Mouse (Mus musculus) heart, embryonic 13.5 days (tissue): ENCODE measurements at regions not wholly inside any gene's neighbourhood (a gene's known extent, or its start where the extent isn't known, plus 50 kb on each side); places are given as distances from the start of the nearest gene placed in this dataset.

Source experiments
- ATAC-seq: fragments of 200-750 bp; cut with Nextera tagmentation; 2 replicates; pipeline ENCODE4 v1.8.0; 2017; ENCODE audit warnings: moderate TSS enrichment; ENCODE audit not compliant: insufficient number of reproducible peaks, low FRiP score, low TSS enrichment; ENCODE audit errors: extremely low read depth
- H3K27ac ChIP-seq: fragments of 300-500 bp; sonication (generic); replicated peaks from 2 replicates; pipeline ENCODE4 v1.5.1; 2015; ENCODE audit warnings: moderate library complexity, mild to moderate bottlenecking, inconsistent platforms
- H3K27me3 ChIP-seq: fragments of 300-500 bp; sonication (generic); replicated peaks from 2 replicates; pipeline ENCODE4 v1.6.1; 2015; ENCODE audit warnings: mild to moderate bottlenecking, inconsistent platforms
- H3K36me3 ChIP-seq: fragments of 300-500 bp; sonication (generic); 2 replicates; pipeline ENCODE4 v1.6.1; 2015; ENCODE audit warnings: mild to moderate bottlenecking, inconsistent platforms
- H3K4me1 ChIP-seq: fragments of 300-500 bp; sonication (generic); 2 replicates; pipeline ENCODE4 v1.6.1; 2015; ENCODE audit warnings: inconsistent platforms
- H3K4me2 ChIP-seq: fragments of 300-500 bp; sonication (generic); 2 replicates; pipeline ENCODE4 v1.6.1; 2015; ENCODE audit warnings: inconsistent platforms, mild to moderate bottlenecking, moderate library complexity
- H3K4me3 ChIP-seq: fragments of 300-500 bp; sonication (generic); 2 replicates; pipeline ENCODE4 v1.5.1; 2015; ENCODE audit warnings: moderate library complexity, mild to moderate bottlenecking, inconsistent platforms
- H3K9ac ChIP-seq: fragments of 300-500 bp; sonication (generic); 2 replicates; pipeline ENCODE4 v1.6.1; 2015; ENCODE audit warnings: inconsistent platforms, mild to moderate bottlenecking, moderate library complexity
- H3K9me3 ChIP-seq: fragments of 300-500 bp; sonication (generic); 2 replicates; pipeline ENCODE4 v1.6.1; 2016; ENCODE audit warnings: inconsistent platforms
- WGBS: fragments of 180-500 bp; shearing (Covaris S2); methylation state at CpG from one replicate; pipeline ENCODE4 v1.1.7; 2015; ENCODE audit warnings: mixed read lengths; 5-methylcytosine and 5-hydroxymethylcytosine counted together

DNA sequence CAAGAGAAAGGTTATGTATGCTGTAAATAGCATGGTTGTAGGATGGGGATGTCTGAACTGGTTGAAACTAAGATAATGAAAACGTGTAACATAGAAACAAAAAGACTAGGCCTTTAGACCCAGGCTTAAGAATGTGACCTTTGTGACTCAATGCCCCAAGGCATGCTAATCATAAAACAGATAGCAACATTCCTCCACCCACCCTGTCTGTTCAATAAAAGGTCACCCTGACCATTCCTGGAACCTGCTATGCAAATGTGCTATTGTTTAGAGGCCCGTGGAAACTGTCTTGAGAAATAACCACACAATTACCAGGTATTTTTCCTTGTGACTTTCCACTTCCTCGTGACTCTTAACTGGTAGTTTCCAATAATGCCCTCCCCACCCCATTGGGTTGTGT lies 288.3 kb upstream of the Alcam start:
- Histone ChIP-seq H3K4me2 (no peak overlapping the region), H3K4me3 (no peak overlapping the region), H3K4me1 (peaks cover 16% of the 10 kb centered on the region), H3K36me3 (no peaks in the 10 kb centered on the region), H3K9ac (no peak overlapping the region), H3K27me3 (no peaks in the 10 kb centered on the region), H3K9me3 (no peaks in the 10 kb centered on the region), H3K27ac (no peak overlapping the region)
- ATAC-seq: no peak
- WGBS: 68% methylated on average over 3 of the region's 3 CpGs

DNA sequence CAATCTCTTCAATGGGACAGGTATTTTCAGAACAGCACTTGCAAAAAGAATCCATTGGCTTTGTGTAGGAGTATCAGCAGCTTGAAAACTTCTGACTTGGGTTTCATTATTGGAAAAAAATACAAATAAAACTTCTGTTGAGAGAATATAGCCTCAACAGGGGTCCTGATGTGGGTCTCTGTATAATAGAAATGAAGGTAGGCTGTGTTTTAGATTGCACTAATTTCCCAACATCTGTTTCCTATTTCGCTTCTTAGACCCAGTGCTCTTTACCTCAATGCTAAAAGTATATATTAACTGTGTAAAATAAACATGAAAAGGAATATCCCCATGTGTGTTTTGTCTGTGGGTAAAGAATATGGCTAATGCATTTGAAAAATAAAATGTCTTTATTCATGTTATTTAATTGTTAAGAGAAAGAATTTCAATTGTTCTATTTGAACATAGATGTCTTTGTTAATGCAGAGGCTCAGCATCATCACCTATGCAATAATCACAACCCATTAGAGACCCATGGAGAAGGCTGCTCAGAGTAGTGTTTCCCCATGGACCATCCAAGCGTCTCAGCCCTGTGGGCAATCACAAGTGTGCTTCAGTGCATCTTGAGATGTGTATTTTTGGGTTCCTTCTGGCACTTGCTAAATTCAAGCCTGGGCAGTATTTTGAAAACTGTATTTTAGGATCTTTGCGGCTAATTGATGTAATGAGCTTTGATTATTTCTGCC lies 272.4 kb upstream of the Alcam start:
- ATAC-seq: no peak
- Histone ChIP-seq H3K4me2 (no peak overlapping the region), H3K9me3 (no peaks in the 10 kb centered on the region), H3K4me3 (no peak overlapping the region), H3K27me3 (no peaks in the 10 kb centered on the region), H3K27ac (no peak overlapping the region), H3K9ac (no peak overlapping the region), H3K36me3 (no peaks in the 10 kb centered on the region), H3K4me1 (no peaks in the 10 kb centered on the region)
- WGBS: 81% methylated on average over 3 of the region's 3 CpGs

DNA sequence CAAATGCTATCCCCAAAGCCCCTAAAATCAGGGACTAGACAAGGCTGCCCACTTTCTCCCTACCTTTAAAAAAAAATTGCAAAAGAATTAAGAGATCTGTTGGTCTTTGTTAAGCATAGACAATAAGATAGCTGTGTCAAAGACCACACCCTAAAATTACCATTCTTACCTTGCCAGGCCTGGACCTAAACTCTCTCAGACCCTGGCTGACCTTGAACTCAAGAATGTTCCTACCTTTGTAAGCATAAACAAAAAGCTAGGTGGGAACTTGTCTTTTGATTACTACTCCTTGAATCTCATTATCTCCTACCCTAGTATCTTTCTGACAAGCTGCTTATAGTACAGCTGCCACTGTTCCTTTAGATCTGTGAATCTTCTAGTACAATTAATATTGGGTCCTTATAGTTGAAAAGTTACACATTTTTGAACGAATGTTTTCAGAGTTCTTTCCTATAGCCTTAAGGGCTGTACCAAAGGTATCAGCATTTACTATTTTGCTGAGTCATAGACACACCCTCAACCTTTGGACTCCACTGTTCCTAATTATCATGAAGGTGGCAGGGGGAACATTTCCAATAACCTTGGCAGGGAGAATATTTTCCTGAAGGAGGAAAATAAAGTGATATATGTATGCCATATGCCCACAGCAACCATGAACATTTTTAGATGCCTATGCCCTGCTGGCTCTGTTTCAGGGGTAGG lies 264.5 kb upstream of the Alcam start:
- no peak overlapping the region for H3K4me2 ChIP-seq
- H3K27ac ChIP-seq: no peak overlapping the region
- WGBS: 70% methylated on average over 1 of the region's 1 CpGs
- no peaks in the 10 kb centered on the region; the same call in 1 of the 2 replicates for H3K9me3 ChIP-seq
- H3K9ac ChIP-seq: no peak overlapping the region
- no peaks in the 10 kb centered on the region for H3K4me1 ChIP-seq
- no peaks in the 10 kb centered on the region for H3K36me3 ChIP-seq
- H3K4me3 ChIP-seq: no peak overlapping the region
- ATAC-seq: no peak
- H3K27me3 ChIP-seq: no peaks in the 10 kb centered on the region

DNA sequence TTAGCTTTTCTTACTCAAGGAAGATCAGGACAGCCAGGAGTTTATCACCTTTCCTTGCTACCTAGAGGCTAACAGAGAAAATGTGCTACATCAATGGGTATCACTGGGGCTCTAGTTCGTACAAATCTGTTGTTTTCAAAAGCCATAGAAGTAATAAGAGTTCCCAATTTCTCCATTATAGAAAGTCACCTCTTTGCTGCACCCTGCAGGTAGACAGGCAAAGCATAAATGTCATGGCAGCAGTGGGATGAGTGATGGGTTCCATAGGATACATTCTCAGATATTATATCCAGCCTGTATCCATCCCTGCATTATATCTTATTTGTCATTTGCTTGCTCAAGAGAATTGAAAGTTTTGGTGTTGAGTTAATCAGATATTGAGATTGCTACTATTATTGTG lies 236.4 kb upstream of the Alcam start:
- Histone ChIP-seq H3K36me3 (no peaks in the 10 kb centered on the region), H3K27ac (no peak overlapping the region), H3K9me3 (no peaks in the 10 kb centered on the region), H3K4me1 (0 out of 2 replicates have a peak, but pooled peaks cover 2% of the 10 kb centered on the region), H3K4me3 (no peak overlapping the region), H3K27me3 (no peaks in the 10 kb centered on the region), H3K9ac (no peak overlapping the region), H3K4me2 (no peak overlapping the region)
- ATAC-seq: no peak
- 74% methylated on average over 1 of the region's 1 CpGs for WGBS

DNA sequence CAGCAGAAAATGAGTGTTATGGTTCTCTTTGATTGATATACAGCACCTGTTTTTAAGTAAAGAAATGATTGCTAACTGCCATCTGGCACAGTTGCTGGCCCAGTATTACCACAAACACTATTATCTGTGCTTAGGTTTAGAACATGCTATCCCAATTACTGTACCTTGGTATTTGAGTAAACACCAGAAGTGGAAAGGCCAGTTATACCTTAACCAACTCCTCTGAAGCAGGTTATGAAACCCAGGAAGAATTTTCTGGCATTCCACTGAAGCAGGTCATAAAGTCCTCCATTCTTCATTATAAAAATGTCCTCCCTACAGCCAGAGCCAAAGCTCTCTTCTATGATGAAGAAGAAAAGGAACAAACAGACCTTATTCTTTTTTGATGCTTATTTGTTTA lies 201.0 kb upstream of the Alcam start:
- Histone ChIP-seq H3K36me3 (no peaks in the 10 kb centered on the region), H3K4me2 (no peak overlapping the region), H3K4me1 (peaks cover 6% of the 10 kb centered on the region), H3K4me3 (no peak overlapping the region), H3K27me3 (no peaks in the 10 kb centered on the region), H3K9me3 (no peaks in the 10 kb centered on the region), H3K27ac (no peak overlapping the region), H3K9ac (no peak overlapping the region)
- no peak for ATAC-seq
